15 mouse cellular contexts compared by ENCODE assay signal in the genomic region with DNA sequence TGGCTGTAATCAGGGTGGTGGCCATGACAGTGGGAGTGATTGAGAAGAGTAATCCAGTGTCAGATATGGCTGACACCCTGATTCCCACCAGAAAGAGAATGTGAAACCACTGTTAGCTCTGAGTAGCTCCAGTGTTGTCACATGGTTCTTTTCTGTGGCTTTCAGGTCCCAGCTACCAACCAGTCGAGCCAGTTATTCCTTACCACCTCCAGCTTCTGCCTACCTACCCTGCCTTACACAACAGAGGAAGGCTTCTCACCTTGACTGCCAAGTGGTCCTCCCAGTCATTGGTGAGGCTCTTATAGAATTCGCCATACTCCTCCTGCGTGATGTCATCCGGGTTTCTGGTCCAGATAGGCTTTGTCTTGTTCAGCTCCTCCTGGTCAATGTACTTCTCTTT. TPM values are rescaled to one million over a fixed set of nuclear protein-coding genes. Genes with fewer than 3 reads are reported as not detected.
DNase-seq lines count a peak whose midpoint lies in the region; ATAC-seq and TF ChIP-seq lines count a peak whose summit lies in the region.
"Had no signal": no experiment of that assay in that cellular context is flagged by ENCODE, and none has a peak within 500 bp of the region (broad histone marks: within the 10 kb centered on the region; RNA-seq: fewer than 3 reads in every experiment).

No protein-coding gene starts in this region.

- H3K9me3 ChIP-seq in forebrain, embryonic 12.5 days = no peaks in the 10 kb centered on the region
- H3K9me3 ChIP-seq in forebrain, postnatal 0 days (ENCODE audit: low read length) = no peaks in the 10 kb centered on the region
- no peaks in the 10 kb centered on the region for H3K9me3 ChIP-seq in ES-Bruce4 (replicated peaks; ENCODE audit: control insufficient read depth, insufficient read depth, low read length, poor library complexity, severe bottlenecking)
- no peaks in the 10 kb centered on the region for H3K9me3 ChIP-seq in neural tube, embryonic 15.5 days (replicated peaks)

- ATAC-seq in forebrain, embryonic 12.5 days (ENCODE audit: low FRiP score) = no peak
- no peak for ATAC-seq in forebrain, postnatal 0 days
- ATAC-seq in neural tube, embryonic 15.5 days (ENCODE audit: low FRiP score) = no peak

- TF ChIP-seq EP300 in ES-Bruce4 (IDR thresholded peaks at IDR 0.05; ENCODE audit: insufficient read depth, low read depth, low read length) = no peak

- H3K79me2 ChIP-seq in liver, adult 2 months (ENCODE audit: control insufficient read depth, insufficient read depth, low read length) = peaks cover 8% of the 10 kb centered on the region

- no peak overlapping the region for H3K4me2 ChIP-seq in forebrain, embryonic 12.5 days
- H3K4me2 ChIP-seq in forebrain, postnatal 0 days (ENCODE audit: low read depth) = no peak overlapping the region
- H3K4me2 ChIP-seq in neural tube, embryonic 15.5 days = no peak overlapping the region

- 88% methylated on average over 4 of the region's 4 CpGs for WGBS in forebrain, embryonic 12.5 days
- 77% methylated on average over 4 of the region's 4 CpGs for WGBS in forebrain, postnatal 0 days
- WGBS in liver, adult 2 months = 76% methylated on average over 4 of the region's 4 CpGs
- 86% methylated on average over 4 of the region's 4 CpGs for WGBS in neural tube, embryonic 15.5 days

- H3K4me3 ChIP-seq in forebrain, embryonic 12.5 days (replicated peaks) = no peak overlapping the region
- H3K4me3 ChIP-seq in forebrain, postnatal 0 days (ENCODE audit: low read depth, low read length) = no peak overlapping the region
- H3K4me3 ChIP-seq in liver, adult 2 months (ENCODE audit: insufficient read depth, low read depth, low read length) = no peak overlapping the region
- H3K4me3 ChIP-seq in ES-Bruce4 (ENCODE audit: low read depth, low read length) = no peak overlapping the region
- no peak overlapping the region for H3K4me3 ChIP-seq in neural tube, embryonic 15.5 days (replicated peaks)
- H3K4me3 ChIP-seq: gastrocnemius, adult 2 months; heart, adult 2 months had no signal

- H3K4me1 ChIP-seq in forebrain, embryonic 12.5 days = peaks cover 60% of the 10 kb centered on the region
- peaks cover 8% of the 10 kb centered on the region for H3K4me1 ChIP-seq in forebrain, postnatal 0 days (ENCODE audit: insufficient read depth)
- H3K4me1 ChIP-seq in liver, adult 2 months (ENCODE audit: control insufficient read depth, insufficient read depth, low read length) = peaks cover 33% of the 10 kb centered on the region
- no peaks in the 10 kb centered on the region for H3K4me1 ChIP-seq in ES-Bruce4 (ENCODE audit: control insufficient read depth, insufficient read depth, low read length)
- peaks cover 74% of the 10 kb centered on the region for H3K4me1 ChIP-seq in neural tube, embryonic 15.5 days

- DNase-seq in forebrain, postnatal 0 days = no peak
- peak; percentile 34 for DNase-seq in liver, adult 2 months (ENCODE audit: extremely low read depth, low read depth, low spot score)
- DNase-seq in liver = no peak
- DNase-seq in fat pad, adult 2 months (ENCODE audit: extremely low read depth, low read depth, low spot score) = peak; percentile 81
- no peak for DNase-seq in urinary bladder, postnatal 14 days (ENCODE audit: low spot score)
- DNase-seq: adrenal gland, postnatal 10 days; cerebellum, postnatal 10 days; gastrocnemius, adult 2 months; heart, postnatal 14 days; kidney, adult 11 months; thymus, postnatal 25 days had no signal

- H3K36me3 ChIP-seq in forebrain, embryonic 12.5 days (replicated peaks) = peaks cover 65% of the 10 kb centered on the region
- H3K36me3 ChIP-seq in forebrain, postnatal 0 days (ENCODE audit: insufficient read depth) = peaks cover 62% of the 10 kb centered on the region
- peaks cover 48% of the 10 kb centered on the region for H3K36me3 ChIP-seq in liver, adult 2 months (ENCODE audit: control insufficient read depth, insufficient read depth, low read length)
- peaks cover 61% of the 10 kb centered on the region for H3K36me3 ChIP-seq in ES-Bruce4 (ENCODE audit: control insufficient read depth, insufficient read depth, low read length, poor library complexity, severe bottlenecking)
- peaks cover 64% of the 10 kb centered on the region for H3K36me3 ChIP-seq in neural tube, embryonic 15.5 days

- no peak for TF ChIP-seq POLR2A in liver, adult 2 months (IDR thresholded peaks at IDR 0.05; ENCODE audit: extremely low read depth, insufficient read depth, low read length)
- no peak for TF ChIP-seq POLR2A in ES-Bruce4 (IDR thresholded peaks at IDR 0.05; ENCODE audit: insufficient read depth, low read length)

- TF ChIP-seq CTCF in forebrain, postnatal 0 days (IDR thresholded peaks at IDR 0.05; ENCODE audit: low read depth) = no peak
- no peak for TF ChIP-seq CTCF in liver, adult 2 months (IDR thresholded peaks at IDR 0.05; ENCODE audit: low read depth, low read length)
- TF ChIP-seq CTCF in ES-Bruce4 (IDR thresholded peaks at IDR 0.05; ENCODE audit: low read depth, low read length) = no peak

- peak overlapping the region; percentile 3; the same call in 1 of the 2 replicates for H3K9ac ChIP-seq in forebrain, embryonic 12.5 days
- H3K9ac ChIP-seq in forebrain, postnatal 0 days = no peak overlapping the region
- peak overlapping the region; percentile 12; the same call in 1 of the 2 replicates for H3K9ac ChIP-seq in liver, adult 2 months (ENCODE audit: low read depth, low read length)
- no peak overlapping the region for H3K9ac ChIP-seq in ES-Bruce4 (ENCODE audit: low read depth, poor library complexity, severe bottlenecking)
- no peak overlapping the region for H3K9ac ChIP-seq in neural tube, embryonic 15.5 days (replicated peaks)

- no peaks in the 10 kb centered on the region for H3K27me3 ChIP-seq in forebrain, embryonic 12.5 days
- H3K27me3 ChIP-seq in forebrain, postnatal 0 days (ENCODE audit: insufficient read depth, low read length) = no peaks in the 10 kb centered on the region
- no peaks in the 10 kb centered on the region for H3K27me3 ChIP-seq in liver, adult 2 months (ENCODE audit: control insufficient read depth, insufficient read depth, low read length)
- no peaks in the 10 kb centered on the region for H3K27me3 ChIP-seq in ES-Bruce4 (ENCODE audit: control insufficient read depth, insufficient read depth, low read length, poor library complexity, severe bottlenecking)
- H3K27me3 ChIP-seq in neural tube, embryonic 15.5 days (replicated peaks) = no peaks in the 10 kb centered on the region

- no peak overlapping the region for H3K27ac ChIP-seq in forebrain, embryonic 12.5 days
- H3K27ac ChIP-seq in forebrain, postnatal 0 days (ENCODE audit: low read depth, low read length) = no peak overlapping the region
- peak overlapping the region; percentile 14; the same call in 1 of the 2 replicates for H3K27ac ChIP-seq in liver, adult 2 months (replicated peaks; ENCODE audit: insufficient read depth, low read depth, low read length)
- H3K27ac ChIP-seq in ES-Bruce4 (ENCODE audit: insufficient read depth, low read length) = peak overlapping the region; percentile 60
- H3K27ac ChIP-seq in neural tube, embryonic 15.5 days (replicated peaks) = no peak overlapping the region
- H3K27ac ChIP-seq: gastrocnemius, adult 2 months; heart, adult 2 months had no signal

RNA-seq across cellular contexts. Expression of a gene that starts 3.1 kb away (rescaled TPM):
- 1,580 and 1,603 TPM in 2 replicates for polyA plus RNA-seq in forebrain, embryonic 12.5 days (2016; fragmentation: Nextera tagmentation; extraction: Ambion mirVana)
- total RNA-seq in forebrain, postnatal 0 days (2014; rRNA removed) = 1,283 and 1,351 TPM in 2 replicates
- 1,258 and 1,497 TPM in 2 replicates for polyA plus RNA-seq in forebrain, postnatal 0 days (2015; fragmentation: Nextera tagmentation; extraction: Ambion mirVana)
- total RNA-seq in liver, adult 2 months (2014; rRNA removed) = 248 and 362 TPM in 2 replicates
- polyA plus RNA-seq in liver, adult 2 months (2012; rRNA removed) = 226 and 272 TPM in 2 replicates
- polyA plus RNA-seq in ES-Bruce4 (2011; ENCODE audit: insufficient read depth, insufficient read length, low read depth, missing spikeins) = 3,626 and 3,708 TPM in 2 replicates
- 1,466 and 1,575 TPM in 2 replicates for polyA plus RNA-seq in neural tube, embryonic 15.5 days (2015; fragmentation: Nextera tagmentation; extraction: Ambion mirVana)

RNA-seq across cellular contexts. Expression of a gene that starts 6.3 kb away (rescaled TPM):
- polyA plus RNA-seq in forebrain, embryonic 12.5 days (2016; fragmentation: Nextera tagmentation; extraction: Ambion mirVana) = 91.0 and 91.7 TPM in 2 replicates
- 80.9 and 87.0 TPM in 2 replicates for total RNA-seq in forebrain, postnatal 0 days (2014; rRNA removed)
- 83.8 and 89.6 TPM in 2 replicates for polyA plus RNA-seq in forebrain, postnatal 0 days (2015; fragmentation: Nextera tagmentation; extraction: Ambion mirVana)
- total RNA-seq in liver, adult 2 months (2014; rRNA removed) = 43.0 and 45.9 TPM in 2 replicates
- polyA plus RNA-seq in liver, adult 2 months (2012; rRNA removed) = 69.7 and 73.0 TPM in 2 replicates
- polyA plus RNA-seq in ES-Bruce4 (2011; ENCODE audit: insufficient read depth, insufficient read length, low read depth, missing spikeins) = 28.2 and 31.7 TPM in 2 replicates
- polyA plus RNA-seq in neural tube, embryonic 15.5 days (2015; fragmentation: Nextera tagmentation; extraction: Ambion mirVana) = 86.3 and 99.5 TPM in 2 replicates

RNA-seq across cellular contexts. Expression of a gene that starts 14.5 kb away (rescaled TPM):
- polyA plus RNA-seq in forebrain, embryonic 12.5 days (2016; fragmentation: Nextera tagmentation; extraction: Ambion mirVana) = 5.5 and 5.7 TPM in 2 replicates
- total RNA-seq in forebrain, postnatal 0 days (2014; rRNA removed) = 2.8 and 3.1 TPM in 2 replicates
- 2.2 and 2.7 TPM in 2 replicates for polyA plus RNA-seq in forebrain, postnatal 0 days (2015; fragmentation: Nextera tagmentation; extraction: Ambion mirVana)
- 1.6 and 1.9 TPM in 2 replicates for total RNA-seq in liver, adult 2 months (2014; rRNA removed)
- polyA plus RNA-seq in liver, adult 2 months (2012; rRNA removed) = 2.0 and 3.0 TPM in 2 replicates
- 2.7 and 3.0 TPM in 2 replicates for polyA plus RNA-seq in ES-Bruce4 (2011; ENCODE audit: insufficient read depth, insufficient read length, low read depth, missing spikeins)
- polyA plus RNA-seq in neural tube, embryonic 15.5 days (2015; fragmentation: Nextera tagmentation; extraction: Ambion mirVana) = 4.8 and 10.1 TPM in 2 replicates

RNA-seq across cellular contexts. Expression of a gene that starts 20.5 kb away (rescaled TPM):
- 8.5 and 13.4 TPM in 2 replicates for polyA plus RNA-seq in forebrain, embryonic 12.5 days (2016; fragmentation: Nextera tagmentation; extraction: Ambion mirVana)
- 79.2 and 79.6 TPM in 2 replicates for total RNA-seq in forebrain, postnatal 0 days (2014; rRNA removed)
- 32.2 and 33.7 TPM in 2 replicates for polyA plus RNA-seq in forebrain, postnatal 0 days (2015; fragmentation: Nextera tagmentation; extraction: Ambion mirVana)
- total RNA-seq in liver, adult 2 months (2014; rRNA removed) = under 0.01 TPM in 1 of 2 replicates, not detected in the other
- 0.01 TPM in 1 of 2 replicates, not detected in the other for polyA plus RNA-seq in liver, adult 2 months (2012; rRNA removed)
- polyA plus RNA-seq in ES-Bruce4 (2011; ENCODE audit: insufficient read depth, insufficient read length, low read depth, missing spikeins) = 1.5 and 1.8 TPM in 2 replicates
- 21.2 and 25.6 TPM in 2 replicates for polyA plus RNA-seq in neural tube, embryonic 15.5 days (2015; fragmentation: Nextera tagmentation; extraction: Ambion mirVana)
- total RNA-seq: gastrocnemius, adult 2 months had no signal

RNA-seq across cellular contexts. Expression of a gene that starts 29.4 kb away (rescaled TPM):
- 50.2 and 52.0 TPM in 2 replicates for polyA plus RNA-seq in forebrain, embryonic 12.5 days (2016; fragmentation: Nextera tagmentation; extraction: Ambion mirVana)
- total RNA-seq in forebrain, postnatal 0 days (2014; rRNA removed) = 68.3 and 84.5 TPM in 2 replicates
- polyA plus RNA-seq in forebrain, postnatal 0 days (2015; fragmentation: Nextera tagmentation; extraction: Ambion mirVana) = 76.2 and 84.4 TPM in 2 replicates
- total RNA-seq in liver, adult 2 months (2014; rRNA removed) = 220 and 240 TPM in 2 replicates
- 618 and 693 TPM in 2 replicates for polyA plus RNA-seq in liver, adult 2 months (2012; rRNA removed)
- 132 and 134 TPM in 2 replicates for polyA plus RNA-seq in ES-Bruce4 (2011; ENCODE audit: insufficient read depth, insufficient read length, low read depth, missing spikeins)
- 42.8 and 77.5 TPM in 2 replicates for polyA plus RNA-seq in neural tube, embryonic 15.5 days (2015; fragmentation: Nextera tagmentation; extraction: Ambion mirVana)

Comparison
In these comparisons a context has a peak if more than half of its experiments do, and no peak if none do; other contexts are left out.
1. H3K9ac ChIP-seq: peak in forebrain, embryonic 12.5 days (single experiment) and liver, adult 2 months (single experiment); none in forebrain, postnatal 0 days (single experiment), ES-Bruce4 (single experiment) and neural tube, embryonic 15.5 days (single experiment).
2. DNase-seq: peak in liver, adult 2 months (single experiment) and fat pad, adult 2 months (single experiment); none in forebrain, postnatal 0 days (single experiment), liver (single experiment) and urinary bladder, postnatal 14 days (single experiment).
3. H3K27ac ChIP-seq: peak in liver, adult 2 months (single experiment) and ES-Bruce4 (single experiment); none in forebrain, embryonic 12.5 days (single experiment), forebrain, postnatal 0 days (single experiment) and neural tube, embryonic 15.5 days (single experiment).